Mouse (Mus musculus) embryonic stem cell, embryonic (primary cell): ENCODE results near the gene Gngt2.

Experiments
- CTCF ChIA-PET, 4 experiments: fragments of 300-600 bp in 2 of 4; fragments of 350-600 bp in 2 of 4; sonication (Branson Sonifier 250); formaldehyde crosslinking; loops; one replicate each; lab custom pipeline; 2022; ENCODE audit warnings: inconsistent platforms in 2 of 4; lab: Charles Lee
- POLR2A ChIA-PET, 4 experiments: fragments of 300-600 bp in 2 of 4; fragments of 350-600 bp in 2 of 4; sonication (Branson Sonifier 250); formaldehyde crosslinking; loops; one replicate each; lab custom pipeline; 2022; ENCODE audit warnings: antibody characterized with exemption in 4 of 4, inconsistent platforms in 1 of 4; lab: Charles Lee

The Gngt2 gene

DNA sequence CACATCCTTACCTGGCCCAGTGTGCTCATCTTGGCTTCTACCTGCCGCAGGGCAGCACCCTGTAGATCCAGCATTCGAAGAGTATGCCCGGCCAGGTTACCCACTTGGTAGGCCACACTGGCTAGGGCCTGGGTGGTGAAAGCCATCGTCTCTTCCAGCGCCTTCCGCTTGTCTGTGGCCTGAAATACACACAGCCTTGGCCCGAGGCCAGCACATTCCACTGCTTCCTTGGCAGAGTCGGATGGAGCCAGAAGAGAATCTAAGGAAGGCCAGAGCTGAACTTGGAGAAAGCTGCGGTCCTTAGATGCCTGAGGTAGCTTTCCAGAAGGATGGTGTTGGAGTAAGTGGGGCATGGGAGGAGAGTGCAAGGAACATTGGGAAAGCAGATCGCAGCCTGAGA lies at the start of gene Gngt2:
Gene Gngt2, plus strand, starts transcription at position 158 of the 400 bp plus-strand sequence.
- POLR2A ChIA-PET = interaction anchor here in 1 of 4 experiments (0.5 to 1.5 kb wide), 3 partner anchors 19 to 239 kb away, joined by 3 to 4 read pairs (median 4); partner anchors contain the start of gene Atp5g1
- CTCF ChIA-PET = interaction anchor here in 1 of 4 experiments (1.5 kb wide), 1 partner anchor 9 kb away, joined by 4 read pairs; no protein-coding TSS in a partner anchor

DNA sequence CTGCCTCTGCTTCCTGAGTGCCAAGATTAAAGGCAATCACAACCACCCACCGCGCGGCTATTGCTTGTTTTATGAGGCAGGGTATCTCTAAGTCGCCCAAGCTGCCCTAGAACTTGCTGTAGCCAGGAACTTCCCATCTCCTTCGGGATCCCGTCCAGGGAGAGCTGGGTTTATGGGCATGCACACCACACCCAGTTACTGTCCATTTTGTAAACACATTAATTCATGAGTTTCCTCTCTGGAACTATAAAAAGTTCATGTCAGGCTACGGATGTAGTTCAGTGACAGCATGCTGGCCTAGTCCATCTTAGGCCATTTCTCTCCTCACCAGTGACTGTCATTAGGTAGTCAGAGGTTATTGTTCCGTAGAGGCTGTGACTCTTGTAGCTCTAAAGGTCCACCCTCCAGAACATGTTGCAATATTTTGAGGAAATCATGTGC lies 47.5 kb upstream of the Gngt2 start:
- ChIA-PET POLR2A (interaction anchor here in 1 of 4 experiments (1.1 kb wide), 1 partner anchor 8 kb away, joined by 3 read pairs; no protein-coding TSS in a partner anchor), CTCF (interaction anchor here in 1 of 4 experiments (1.0 kb wide), 1 partner anchor 10 kb away, joined by 3 read pairs; no protein-coding TSS in a partner anchor)

DNA sequence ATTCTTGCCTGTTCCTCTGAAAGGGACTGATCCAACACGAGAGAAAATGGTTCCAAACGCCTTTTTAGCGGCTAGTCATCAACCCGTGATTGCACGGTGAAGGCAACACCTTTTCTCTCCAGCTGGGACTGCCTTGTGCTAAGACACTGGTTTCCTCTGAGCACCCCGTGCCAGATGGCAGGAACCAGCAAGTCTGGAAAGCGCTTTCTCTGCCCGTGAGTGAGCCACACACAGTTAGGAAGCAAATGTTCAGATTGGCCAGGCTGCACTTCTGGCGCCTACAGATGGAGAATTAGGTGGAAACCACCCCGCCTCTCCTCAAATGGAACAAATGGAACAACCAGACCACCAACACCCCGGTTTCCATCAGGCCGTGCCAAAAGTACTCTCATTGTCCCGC lies 45.2 kb upstream of the Gngt2 start:
- CTCF ChIA-PET = no interaction called here
- POLR2A ChIA-PET = interaction anchor here in 2 of 4 experiments (1.8 to 2.2 kb wide), 3 partner anchors 10 to 13 kb away, joined by 3 to 9 read pairs (median 4); no protein-coding TSS in a partner anchor

DNA sequence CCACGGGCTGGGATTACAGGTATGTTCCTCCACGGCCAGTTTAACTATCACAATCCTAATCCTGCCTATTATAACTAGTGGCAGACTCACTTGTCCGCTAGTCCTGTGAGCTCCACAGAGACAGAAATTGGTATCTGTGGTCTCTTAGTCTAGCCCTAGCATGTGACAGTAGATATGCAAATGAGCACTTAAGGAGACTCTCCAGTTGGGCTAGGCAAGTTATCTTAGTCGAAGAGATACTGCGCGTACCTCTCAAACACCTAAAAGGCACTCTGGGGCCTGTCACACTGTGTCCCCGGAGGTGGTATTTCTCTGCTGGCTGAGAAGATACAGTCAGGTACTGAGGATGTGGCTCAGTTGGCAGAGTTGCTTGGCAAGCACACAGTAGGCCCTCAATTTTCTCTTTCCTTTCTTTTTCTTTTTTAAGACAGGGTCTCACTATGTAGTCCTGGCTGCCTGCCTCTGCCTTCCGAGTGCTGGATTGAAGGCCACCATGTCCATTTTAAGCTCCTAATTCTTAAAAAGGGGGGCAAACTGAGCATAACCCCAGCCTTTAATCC lies 44.0 kb upstream of the Gngt2 start:
- ChIA-PET POLR2A (interaction anchor here in 2 of 4 experiments (0.6 to 2.2 kb wide), 6 partner anchors 9 to 225 kb away, joined by 3 to 5 read pairs (median 3); no protein-coding TSS in a partner anchor), CTCF (interaction anchor here in 1 of 4 experiments (1.0 kb wide), 1 partner anchor 14 kb away, joined by 3 read pairs; no protein-coding TSS in a partner anchor)

DNA sequence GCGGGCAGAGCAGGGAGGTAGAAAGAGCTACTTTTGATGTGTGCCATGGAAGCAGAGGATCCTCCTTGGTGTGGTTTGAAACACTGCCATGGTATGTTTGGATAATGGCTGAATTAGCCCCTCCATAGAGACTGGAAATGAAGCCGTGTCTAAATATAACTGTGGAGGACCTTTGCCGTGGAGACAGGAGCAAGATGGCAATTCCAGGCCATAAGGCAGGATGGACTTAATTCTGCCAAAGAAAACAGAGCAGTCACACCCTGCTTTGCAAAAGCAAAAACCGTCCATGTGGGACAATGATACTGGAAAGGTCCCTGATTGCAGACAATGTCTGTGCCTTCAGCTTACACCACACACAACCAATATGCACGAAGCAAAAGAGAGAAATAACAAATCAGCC lies 42.8 kb upstream of the Gngt2 start:
- CTCF ChIA-PET = interaction anchor here in 1 of 4 experiments (0.6 kb wide), 1 partner anchor 14 kb away, joined by 3 read pairs; no protein-coding TSS in a partner anchor
- POLR2A ChIA-PET = interaction anchor here in 2 of 4 experiments (0.7 to 1.3 kb wide), 2 partner anchors 9 to 348 kb away, joined by 3 read pairs; no protein-coding TSS in a partner anchor

DNA sequence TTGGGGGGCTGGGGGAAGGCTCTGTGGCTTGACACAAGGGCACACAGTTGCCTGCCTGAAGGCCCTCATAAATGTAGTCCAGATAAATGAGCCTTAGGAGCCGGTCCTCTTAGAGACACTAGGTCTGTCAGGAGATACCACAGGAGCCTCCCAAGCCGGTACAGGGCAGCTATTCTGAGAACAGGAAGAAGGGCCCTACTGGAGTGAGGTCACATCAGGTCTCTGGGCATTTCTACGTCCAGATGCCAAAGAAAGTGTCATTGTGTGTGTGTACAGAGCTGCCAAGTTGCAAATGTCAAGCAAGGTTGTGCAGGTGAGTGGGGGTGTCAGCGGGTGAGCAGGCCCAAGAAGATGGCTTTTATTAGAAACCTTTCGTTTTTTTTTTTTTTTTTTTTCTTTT lies 41.4 kb upstream of the Gngt2 start:
- ChIA-PET CTCF (interaction anchor here in 2 of 4 experiments (0.7 to 1.1 kb wide), 2 partner anchors 17 to 484 kb away, joined by 3 to 15 read pairs; no protein-coding TSS in a partner anchor), POLR2A (interaction anchor here in 2 of 4 experiments (0.7 to 2.0 kb wide), 4 partner anchors 9 to 249 kb away, joined by 3 to 6 read pairs (median 3); no protein-coding TSS in a partner anchor)

DNA sequence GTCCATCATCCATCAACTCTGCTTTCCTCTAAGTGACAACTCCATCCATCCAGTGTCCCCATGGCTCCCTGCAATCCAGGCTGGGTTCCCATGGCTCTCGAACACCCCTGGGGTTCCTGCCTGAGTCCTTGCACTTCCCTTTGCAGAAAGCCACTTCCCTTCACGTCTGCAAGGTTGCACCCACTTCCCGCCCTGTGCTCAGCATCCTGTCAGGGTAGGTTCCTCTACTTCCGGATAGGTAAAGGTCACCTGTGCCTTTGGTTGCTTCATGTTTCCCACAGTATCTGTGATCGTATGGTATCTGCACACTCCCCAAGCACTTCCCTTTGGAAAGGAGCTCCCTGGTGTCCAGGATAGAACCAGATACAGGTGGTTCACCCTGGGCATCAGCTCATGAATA lies 32.0 kb upstream of the Gngt2 start:
- ChIA-PET CTCF (interaction anchor here in 3 of 4 experiments (0.6 to 1.6 kb wide), 11 partner anchors 11 to 451 kb away, joined by 3 to 8 read pairs (median 3); no protein-coding TSS in a partner anchor), POLR2A (interaction anchor here in 3 of 4 experiments (0.5 to 2.3 kb wide), 33 partner anchors 8 to 607 kb away, joined by 3 to 10 read pairs (median 4); partner anchors contain the start of genes Phospho1 (in 2 of the 3), Igf2bp1 (in 1 of the 3) and Snf8 (in 1 of the 3))

DNA sequence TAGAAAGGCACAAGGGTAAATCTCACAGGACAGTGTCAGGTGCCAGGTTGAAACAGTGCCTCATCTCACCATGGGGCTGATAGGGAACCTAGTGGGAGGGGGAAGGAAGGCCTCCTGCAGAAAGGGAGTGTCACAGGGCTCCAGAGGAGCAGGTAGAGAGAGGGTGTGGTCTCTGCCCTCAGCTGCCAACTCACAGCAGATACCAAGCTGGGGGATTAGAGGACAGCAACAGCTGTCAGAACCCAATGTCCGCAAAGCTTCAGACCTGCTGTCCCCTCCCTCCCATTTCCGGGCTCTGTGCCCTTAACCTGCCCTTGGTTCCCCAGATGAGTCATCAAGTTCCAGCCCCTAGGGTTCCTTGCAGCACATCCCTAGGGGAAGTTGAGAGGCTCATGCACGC lies 31.5 kb upstream of the Gngt2 start:
- ChIA-PET CTCF (interaction anchor here in 2 of 4 experiments (0.6 to 1.6 kb wide), 8 partner anchors 19 to 451 kb away, joined by 3 to 8 read pairs (median 4); no protein-coding TSS in a partner anchor), POLR2A (interaction anchor here in 3 of 4 experiments (0.5 to 2.3 kb wide), 29 partner anchors 9 to 229 kb away, joined by 3 to 10 read pairs (median 4); partner anchors contain the start of genes Phospho1 (in 2 of the 3), Igf2bp1 (in 1 of the 3) and Snf8 (in 1 of the 3))

DNA sequence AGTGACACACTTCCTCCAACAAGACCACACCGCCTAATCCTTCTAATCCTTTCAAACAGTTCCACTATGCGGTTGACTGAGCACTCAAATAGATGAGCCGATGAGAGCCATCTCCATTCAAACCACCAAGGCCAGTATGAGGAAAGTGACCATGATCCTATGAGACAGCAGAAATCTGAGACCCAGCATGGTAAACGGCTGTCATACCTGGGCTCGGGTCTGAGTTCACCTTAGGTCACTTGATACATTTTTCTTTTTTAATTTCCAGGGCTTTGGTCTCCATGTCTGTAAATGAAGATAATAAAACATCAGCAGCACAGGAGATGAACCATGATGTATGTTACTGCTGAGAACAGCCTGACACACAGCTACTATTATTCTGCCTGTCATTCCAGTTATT lies 29.1 kb upstream of the Gngt2 start:
- ChIA-PET POLR2A (interaction anchor here in 3 of 4 experiments (1.2 to 1.4 kb wide), 3 partner anchors 16 to 17 kb away, joined by 3 to 6 read pairs (median 4); partner anchors contain the start of gene Phospho1 (in 3 of the 3)), CTCF (interaction anchor here in 2 of 4 experiments (0.5 to 1.2 kb wide), 2 partner anchors 20 to 677 kb away, joined by 3 to 5 read pairs; no protein-coding TSS in a partner anchor)

DNA sequence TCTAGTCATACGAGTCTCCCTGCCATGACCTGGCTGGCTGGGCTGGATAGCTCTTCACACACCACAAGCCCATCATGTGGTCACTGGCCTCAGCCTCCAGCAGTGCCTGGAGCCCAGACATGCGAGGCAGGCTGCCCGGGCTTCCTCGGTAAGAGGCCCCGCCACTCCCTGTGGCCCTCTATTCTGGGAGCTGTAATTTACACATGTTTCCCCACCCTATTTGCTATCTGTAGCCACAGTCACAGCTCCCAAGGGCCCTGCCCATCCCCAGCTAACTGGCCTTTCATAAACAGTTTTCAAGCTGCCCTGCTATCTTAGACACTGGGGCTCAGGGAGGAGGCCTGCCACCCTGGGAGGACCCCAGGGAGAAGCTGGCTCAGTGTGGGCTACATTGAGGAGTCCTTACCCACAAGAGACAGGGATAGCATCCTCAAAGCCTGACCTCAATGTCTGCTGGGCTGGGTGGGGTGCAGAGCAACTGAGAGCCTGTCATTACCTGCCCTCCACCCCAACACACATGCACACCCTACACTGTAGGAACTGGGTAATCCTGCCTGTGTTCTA lies 28.5 kb upstream of the Gngt2 start:
- ChIA-PET POLR2A (interaction anchor here in 2 of 4 experiments (1.0 to 1.3 kb wide), 3 partner anchors 15 to 226 kb away, joined by 3 to 6 read pairs (median 4); partner anchors contain the start of genes Phospho1 (in 2 of the 2) and Snf8 (in 1 of the 2)), CTCF (interaction anchor here in 1 of 4 experiments (1.2 kb wide), 1 partner anchor 19 kb away, joined by 5 read pairs; no protein-coding TSS in a partner anchor)

DNA sequence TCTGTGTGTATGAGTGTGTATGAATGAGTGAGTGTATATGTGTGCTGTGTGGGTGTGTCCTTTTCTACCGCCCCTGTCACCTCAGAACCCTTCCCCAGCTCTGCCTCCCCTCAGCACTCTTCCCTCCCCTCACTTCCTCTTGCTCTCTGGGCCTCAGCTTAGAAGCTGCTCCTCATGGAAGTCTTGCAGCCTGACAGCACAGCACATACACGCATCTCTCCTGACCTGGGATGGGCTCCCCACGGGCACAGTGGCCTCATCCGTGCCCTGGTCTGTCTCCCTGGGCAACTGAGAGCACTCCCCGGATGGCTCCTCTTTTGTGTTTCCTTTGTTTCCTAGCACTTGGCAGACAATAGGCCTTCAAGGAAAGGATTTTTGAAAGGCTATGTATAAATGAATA lies 27.4 kb upstream of the Gngt2 start:
- ChIA-PET CTCF (no interaction called here), POLR2A (interaction anchor here in 2 of 4 experiments (1.2 to 5.2 kb wide), 3 partner anchors 13 to 171 kb away, joined by 4 to 34 read pairs (median 9); partner anchors contain the start of gene Phospho1 (in 1 of the 2))

DNA sequence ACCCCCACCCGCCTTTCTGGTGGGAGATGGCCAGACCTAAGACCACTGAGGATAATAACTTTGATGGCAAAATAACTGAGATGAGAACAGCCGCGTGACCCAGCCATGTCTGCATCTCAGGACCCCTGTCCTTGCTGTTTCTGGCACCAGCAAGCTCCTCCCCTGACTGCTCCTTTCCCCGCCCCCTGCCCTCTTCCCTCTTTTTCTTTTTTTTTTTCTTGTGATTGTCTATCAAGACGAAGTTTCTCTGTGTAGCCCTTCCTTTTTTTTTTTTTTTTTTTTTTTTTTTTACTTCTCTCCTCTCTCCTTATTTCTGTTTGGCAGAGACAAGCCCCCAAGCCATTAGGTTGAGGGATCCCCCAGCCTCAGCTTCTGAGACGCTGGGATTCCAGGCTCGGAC lies 26.2 kb upstream of the Gngt2 start:
- POLR2A ChIA-PET = interaction anchor here (0.6 to 5.2 kb wide), 31 partner anchors 9 to 561 kb away, joined by 3 to 34 read pairs (median 4); partner anchors contain the start of genes Phospho1 (in 2 of the 4), Abi3 (in 1 of the 4), Atp5g1 (in 1 of the 4) and Kat7 (in 1 of the 4)
- CTCF ChIA-PET = interaction anchor here in 3 of 4 experiments (0.7 to 1.8 kb wide), 8 partner anchors 12 to 1350 kb away, joined by 3 to 9 read pairs (median 4); partner anchors contain the start of gene Atp5g1 (in 1 of the 3)

DNA sequence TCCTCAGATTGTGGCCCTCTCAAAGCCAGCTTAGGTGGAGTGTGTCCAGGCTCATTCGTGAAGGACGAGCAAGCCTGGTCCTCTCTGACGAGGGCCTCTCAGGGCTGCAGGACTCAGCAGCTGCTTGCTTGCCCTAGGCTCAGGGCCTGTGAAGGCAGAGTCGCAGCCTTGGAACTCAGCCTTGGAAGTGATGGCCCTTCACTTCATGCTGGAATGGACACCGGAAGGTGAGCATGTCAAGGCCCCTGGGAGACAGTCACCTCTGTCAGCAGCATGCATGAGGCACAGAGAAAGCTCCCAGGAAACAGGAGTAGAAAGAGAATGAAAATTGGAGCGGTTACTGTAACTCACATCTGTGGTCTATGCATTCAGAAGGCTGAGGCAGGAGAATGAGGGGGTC lies 25.3 kb upstream of the Gngt2 start:
- ChIA-PET POLR2A (interaction anchor here in 2 of 4 experiments (0.5 to 5.2 kb wide), 10 partner anchors 9 to 502 kb away, joined by 3 to 34 read pairs (median 3); partner anchors contain the start of genes Phospho1 (in 2 of the 2) and Kat7 (in 1 of the 2)), CTCF (interaction anchor here in 3 of 4 experiments (0.6 to 1.8 kb wide), 3 partner anchors 16 to 191 kb away, joined by 4 to 6 read pairs (median 6); no protein-coding TSS in a partner anchor)

DNA sequence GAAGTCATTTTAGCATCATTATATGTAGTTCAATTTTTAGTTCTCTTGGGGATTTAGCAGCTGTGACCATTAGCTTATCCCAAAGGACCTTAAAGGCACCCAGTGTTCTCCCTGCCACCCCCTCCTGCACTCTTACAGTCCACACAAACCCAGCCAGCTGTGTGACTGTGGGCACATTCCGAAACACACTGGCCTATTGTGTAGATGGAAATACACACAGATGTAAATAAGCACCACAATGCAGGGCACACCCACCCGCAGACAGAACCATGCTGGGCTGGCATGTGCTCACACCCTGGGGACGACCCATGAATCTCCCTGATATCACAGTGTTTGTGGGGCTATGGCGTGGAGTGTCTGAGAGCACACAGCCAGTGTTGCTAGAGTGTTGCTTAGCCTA lies 24.8 kb upstream of the Gngt2 start:
- ChIA-PET POLR2A (interaction anchor here in 2 of 4 experiments (0.5 to 5.2 kb wide), 9 partner anchors 10 to 476 kb away, joined by 3 to 34 read pairs (median 3); partner anchors contain the start of gene Phospho1 (in 2 of the 2)), CTCF (interaction anchor here in 3 of 4 experiments (0.6 to 1.8 kb wide), 3 partner anchors 15 to 191 kb away, joined by 4 to 6 read pairs (median 6); no protein-coding TSS in a partner anchor)

DNA sequence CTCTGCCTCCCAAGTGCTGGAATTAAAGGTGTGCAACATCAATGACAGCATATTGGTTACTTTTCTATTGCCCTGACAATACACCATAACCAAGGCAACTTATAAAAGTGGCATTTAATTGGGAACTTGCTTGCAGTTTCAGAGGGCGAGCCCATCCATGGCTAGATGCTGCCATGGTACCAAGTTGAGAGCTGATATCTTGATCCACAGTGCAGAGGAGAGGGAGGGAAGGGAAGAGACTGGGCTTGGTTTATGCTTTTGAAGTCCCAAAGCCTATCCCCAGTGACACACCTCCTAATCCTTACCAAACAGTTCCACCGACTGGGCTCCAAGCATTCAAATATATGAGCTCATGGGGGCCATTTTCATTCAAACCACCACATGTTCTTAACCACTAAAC lies 22.9 kb upstream of the Gngt2 start:
- POLR2A ChIA-PET = interaction anchor here in 2 of 4 experiments (1.4 to 5.2 kb wide), 3 partner anchors 9 to 10 kb away, joined by 4 to 34 read pairs (median 10); partner anchors contain the start of gene Phospho1 (in 2 of the 2)

DNA sequence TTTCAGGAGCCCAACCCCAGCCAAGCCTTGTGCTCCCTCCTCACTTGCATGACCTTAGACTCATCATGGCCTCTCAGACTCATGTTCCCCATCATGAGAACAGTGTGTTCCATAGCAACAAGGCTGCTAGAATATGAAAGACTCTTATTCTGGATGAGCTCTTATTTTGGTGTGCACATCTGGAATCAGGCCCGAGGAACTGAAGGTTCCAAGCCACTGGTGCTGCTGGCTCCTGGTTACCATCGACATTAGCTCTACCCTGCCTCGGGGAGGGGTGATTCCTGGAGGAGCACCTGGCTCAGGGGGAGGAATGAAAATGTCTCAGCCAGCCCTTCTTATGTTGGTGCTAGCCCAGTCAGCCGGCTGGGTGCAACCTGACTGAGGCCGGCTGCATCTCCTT lies 22.2 kb upstream of the Gngt2 start:
- ChIA-PET POLR2A (interaction anchor here in 2 of 4 experiments (1.0 to 2.3 kb wide), 4 partner anchors 9 to 10 kb away, joined by 3 to 10 read pairs (median 4); partner anchors contain the start of gene Phospho1 (in 2 of the 2)), CTCF (no interaction called here)

More for the DNA sequence above, 22.9 kb upstream of the Gngt2 start:
- CTCF ChIA-PET = no interaction called here

DNA sequence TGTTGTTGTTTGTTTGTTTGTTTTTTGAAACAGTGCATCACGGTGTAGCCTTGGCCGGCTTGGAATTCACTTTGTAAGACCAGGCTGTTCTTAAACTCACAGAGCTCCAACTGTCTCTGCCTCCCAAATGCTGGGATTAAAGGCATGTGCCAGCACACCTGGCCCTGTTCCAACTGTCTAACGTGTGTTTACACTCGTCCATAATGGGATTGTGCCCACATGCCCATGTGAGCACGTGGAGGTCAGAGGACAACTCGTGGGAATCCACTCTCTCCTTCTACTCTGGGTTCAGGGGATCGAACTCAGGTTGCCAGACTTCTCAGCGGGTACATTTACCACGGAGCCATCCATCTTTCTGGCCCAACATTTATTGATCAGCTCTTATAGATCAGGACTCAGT lies 21.6 kb upstream of the Gngt2 start:
- ChIA-PET CTCF (interaction anchor here in 1 of 4 experiments (0.6 kb wide), 1 partner anchor 202 kb away, joined by 6 read pairs; no protein-coding TSS in a partner anchor), POLR2A (interaction anchor here in 2 of 4 experiments (1.0 to 2.3 kb wide), 4 partner anchors 8 to 10 kb away, joined by 3 to 10 read pairs (median 4); partner anchors contain the start of gene Phospho1 (in 2 of the 2))
